Mouse (Mus musculus) G1E-ER4 (cell line): Measurements from ENCODE around the gene Pip4k2c. TPM values are rescaled to one million over a fixed set of nuclear protein-coding genes. Genes with fewer than 3 reads are reported as not detected.

Experiments
- GATA1 ChIP-seq: IDR thresholded peaks from one replicate; pipeline ENCODE4 v1.8.0; 2012; ENCODE audit warnings: low read length, inconsistent platforms
- polyA plus RNA-seq: library from polyadenylated mRNA; stranded (reverse); fragments of >175 nt; gene quantifications from 2 replicates; pipeline ENCODE4 v1.2.3, GENCODE M21; 2012

The Pip4k2c gene
- 78.0 and 80.6 TPM in 2 replicates for polyA plus RNA-seq

GRCm38 (mm10) chr10:127211414-127211854 lies at the start of gene Pip4k2c:
TSS of gene Pip4k2c (minus strand) at chr10:127211585.
- no peak for TF ChIP-seq GATA1

DNA sequence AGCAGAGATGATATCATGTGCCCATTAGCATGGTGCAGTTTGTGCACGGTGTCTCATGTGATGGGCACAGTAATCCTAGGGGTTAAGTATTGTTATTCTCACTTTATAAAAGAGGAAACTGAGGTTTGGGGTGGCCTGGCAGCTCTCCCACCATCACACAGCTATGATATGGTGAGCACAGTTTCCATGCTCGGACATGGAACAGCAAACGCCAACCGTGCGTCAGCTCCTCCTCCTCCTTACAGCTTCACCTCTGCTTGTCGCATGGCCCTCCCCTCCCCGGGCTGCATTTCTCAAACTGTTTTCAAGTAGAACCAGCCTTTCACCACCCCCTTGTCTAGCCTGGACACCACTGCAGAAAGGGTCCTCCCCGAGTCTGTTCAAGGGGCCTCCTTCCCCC lies 47.1 kb upstream of the Pip4k2c start:
- no peak for TF ChIP-seq GATA1

GRCm38 (mm10) chr10:127257790-127258189 lies 46.4 kb upstream of the Pip4k2c start:
- TF ChIP-seq GATA1, result no peak

GRCm38 (mm10) chr10:127255625-127256345 lies 44.4 kb upstream of the Pip4k2c start:
- no peak for TF ChIP-seq GATA1

DNA sequence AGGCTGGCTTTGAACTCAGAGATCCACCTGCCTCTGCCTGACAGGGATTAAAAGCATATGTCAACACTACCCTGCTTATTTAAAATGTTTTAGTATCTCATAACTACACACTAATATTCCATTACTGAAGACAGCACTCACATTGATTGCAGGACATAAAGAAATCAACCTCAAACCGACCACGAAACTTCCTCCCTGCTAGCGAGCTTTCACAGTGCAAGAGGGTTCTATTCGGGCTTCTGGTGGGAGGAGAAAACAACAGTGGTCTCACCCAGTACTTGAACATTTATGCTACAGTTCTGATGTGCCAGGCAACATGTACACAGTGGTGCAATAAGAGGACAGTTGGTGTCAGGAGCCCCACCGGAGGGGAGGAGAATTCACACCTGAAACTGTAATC lies 39.4 kb upstream of the Pip4k2c start:
- TF ChIP-seq GATA1, result no peak

GRCm38 (mm10) chr10:127238241-127238824 lies 26.9 kb upstream of the Pip4k2c start:
- TF ChIP-seq GATA1, result no peak

GRCm38 (mm10) chr10:127236541-127236940 lies 25.2 kb upstream of the Pip4k2c start:
- no peak for TF ChIP-seq GATA1

- no peak for TF ChIP-seq GATA1
Observed at GRCm38 (mm10) chr10:127233141-127233540, 21.8 kb upstream of the Pip4k2c start.

DNA sequence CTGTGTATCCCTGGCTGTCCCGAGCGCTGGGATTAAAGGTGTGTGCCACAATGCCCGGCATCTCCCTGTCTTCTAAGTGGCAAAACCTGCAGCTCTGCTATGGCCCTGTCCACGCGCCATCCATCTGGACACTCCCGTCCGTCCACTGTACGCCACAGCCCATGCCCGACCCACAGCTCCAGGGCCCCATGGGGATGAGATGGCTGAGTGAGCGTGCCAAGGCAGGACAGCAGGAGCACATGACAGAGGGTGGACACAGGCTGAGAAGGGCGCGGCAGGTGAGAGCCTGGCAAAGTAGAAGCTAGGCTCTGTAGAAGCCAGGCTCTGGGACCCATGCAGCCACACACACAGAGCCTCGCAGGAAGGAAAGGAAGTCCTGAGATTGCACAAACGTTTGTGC lies 20.4 kb upstream of the Pip4k2c start:
- TF ChIP-seq GATA1, result no peak

DNA sequence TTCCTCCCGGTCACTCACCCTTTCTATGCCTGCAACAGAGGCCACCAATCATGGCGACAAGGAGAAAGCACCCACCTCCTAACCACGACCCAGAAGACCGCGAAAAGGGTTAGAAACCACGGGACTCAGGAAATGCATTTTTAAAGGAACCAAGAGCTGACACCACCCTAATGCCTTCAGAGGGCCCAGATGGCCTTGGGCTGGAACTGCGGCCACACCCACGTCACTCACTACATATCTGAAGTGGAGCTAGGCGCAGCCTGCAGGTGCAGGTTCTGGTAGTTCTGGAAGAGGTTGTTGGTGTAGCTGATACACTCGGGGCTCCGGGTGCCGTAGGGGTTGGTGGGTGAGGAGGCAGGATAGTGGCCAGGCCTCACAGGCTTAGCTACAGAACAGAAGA lies 19.3 kb upstream of the Pip4k2c start:
- TF ChIP-seq GATA1, result no peak

GRCm38 (mm10) chr10:127228897-127229296 lies 17.5 kb upstream of the Pip4k2c start:
- TF ChIP-seq GATA1, result no peak

- no peak for TF ChIP-seq GATA1
Observed at GRCm38 (mm10) chr10:127227163-127227562, 15.8 kb upstream of the Pip4k2c start.

- TF ChIP-seq GATA1, result no peak
Observed at GRCm38 (mm10) chr10:127226318-127226895, 15.0 kb upstream of the Pip4k2c start.

DNA sequence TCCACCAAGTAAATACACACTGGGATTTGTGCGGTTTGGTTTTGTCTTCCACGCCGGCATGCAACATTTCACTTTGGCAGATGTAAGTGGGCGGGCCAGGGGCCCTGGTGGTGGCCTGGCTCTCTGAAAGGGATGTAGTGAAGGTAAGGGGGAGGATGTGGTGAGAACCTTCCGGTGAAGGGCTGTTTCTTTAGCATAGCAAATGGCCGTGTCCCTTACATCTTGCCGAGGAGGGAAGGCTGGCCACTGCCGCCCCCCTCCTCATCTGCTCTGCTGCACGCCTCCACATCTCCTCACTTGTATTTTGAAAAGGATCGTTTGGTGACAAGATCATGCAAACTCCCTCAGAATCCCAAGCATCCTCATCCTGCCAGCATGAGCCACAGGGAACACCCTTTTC lies 14.3 kb upstream of the Pip4k2c start:
- TF ChIP-seq GATA1, result no peak

- TF ChIP-seq GATA1, result no peak
Observed at GRCm38 (mm10) chr10:127225213-127225612, 13.8 kb upstream of the Pip4k2c start.

GRCm38 (mm10) chr10:127218339-127218738 lies 7.0 kb upstream of the Pip4k2c start:
- no peak for TF ChIP-seq GATA1

- no peak for TF ChIP-seq GATA1
Observed at GRCm38 (mm10) chr10:127217177-127217576, 5.8 kb upstream of the Pip4k2c start.

DNA sequence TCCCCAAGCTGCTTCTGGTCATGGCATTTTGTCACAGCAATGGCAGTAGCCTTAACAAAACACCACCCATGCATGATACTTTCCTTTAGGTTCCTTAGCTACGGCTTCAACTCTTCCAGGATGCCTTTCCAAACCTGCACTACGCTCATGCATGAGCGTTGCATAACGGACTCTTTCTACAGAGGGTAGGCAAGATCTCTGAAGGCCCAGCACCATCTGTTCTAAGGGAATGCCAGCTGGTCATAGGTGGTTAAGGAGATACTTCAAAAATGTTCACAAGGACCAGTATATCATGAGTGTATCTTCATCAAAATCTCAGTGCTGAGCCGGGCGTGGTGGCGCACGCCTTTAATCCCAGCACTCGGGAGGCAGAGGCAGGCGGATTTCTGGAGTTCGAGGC lies 5.1 kb upstream of the Pip4k2c start:
- TF ChIP-seq GATA1, result no peak
